Mouse (Mus musculus) C2C12 (cell line): ENCODE measurements around the gene Odf3. TPM values are rescaled to one million over a fixed set of nuclear protein-coding genes. Genes with fewer than 3 reads are reported as not detected.

Source experiments
- H3K27me3 ChIP-seq: one replicate; pipeline ENCODE4 v1.6.1; 2011; ENCODE audit not compliant: control insufficient read depth, insufficient read depth, insufficient read length
- H3K36me3 ChIP-seq: one replicate; pipeline ENCODE4 v1.6.1; 2011; ENCODE audit not compliant: control insufficient read depth, insufficient read depth
- H3K4me3 ChIP-seq: one replicate; pipeline ENCODE4 v1.5.1; 2011; ENCODE audit warnings: mild to moderate bottlenecking, control low read depth; ENCODE audit not compliant: poor library complexity, insufficient read depth, severe bottlenecking
- H3K79me2 ChIP-seq: one replicate; pipeline ENCODE4 v1.6.1; 2011; ENCODE audit not compliant: control insufficient read depth, insufficient read depth
- H3K79me3 ChIP-seq: one replicate; pipeline ENCODE4 v1.6.1; 2011; ENCODE audit warnings: low read depth, control low read depth
- H3ac ChIP-seq: one replicate; pipeline ENCODE3; 2011; ENCODE audit warnings: low read depth; ENCODE audit not compliant: control insufficient read depth, insufficient read length
- CEBPB ChIP-seq: IDR thresholded peaks from one replicate; pipeline ENCODE4 v1.6.1; 2011; ENCODE audit warnings: low read depth, mild to moderate bottlenecking, control low read depth, moderate library complexity
- CTCF ChIP-seq: IDR thresholded peaks from one replicate; pipeline ENCODE4 v1.5.1; 2011; ENCODE audit not compliant: control insufficient read depth, insufficient read depth, insufficient read length
- FOSL1 ChIP-seq: IDR thresholded peaks from one replicate; pipeline ENCODE4 v1.8.0; 2011; ENCODE audit warnings: mild to moderate bottlenecking, low read length; ENCODE audit not compliant: poor library complexity, insufficient read depth, severe bottlenecking
- MAX ChIP-seq: IDR thresholded peaks from one replicate; pipeline ENCODE4 v1.6.1; 2011; ENCODE audit warnings: mild to moderate bottlenecking, control low read depth
- MYOD1 ChIP-seq: IDR thresholded peaks from one replicate; pipeline ENCODE4 v1.6.1; 2011; ENCODE audit warnings: low read depth; ENCODE audit not compliant: control insufficient read depth, insufficient read length
- MYOG ChIP-seq: IDR thresholded peaks from one replicate; pipeline ENCODE4 v1.6.1; 2011; ENCODE audit not compliant: control insufficient read depth, insufficient read length; ENCODE audit errors: extremely low read depth
- USF1 ChIP-seq: IDR thresholded peaks from one replicate; pipeline ENCODE4 v1.6.1; 2011; ENCODE audit warnings: low read depth, mild to moderate bottlenecking, control low read depth, moderate library complexity
- polyA plus RNA-seq: library from polyadenylated mRNA; unstranded; fragments of >200 nt; fragmentation: generic; extraction: Trizol; gene quantifications from one replicate; pipeline ENCODE4 v1.2.1, GENCODE M21; 2012; ENCODE audit warnings: missing spikeins

Gene Odf3
- polyA plus RNA-seq, 1 experiment: 0.02 TPM

DNA sequence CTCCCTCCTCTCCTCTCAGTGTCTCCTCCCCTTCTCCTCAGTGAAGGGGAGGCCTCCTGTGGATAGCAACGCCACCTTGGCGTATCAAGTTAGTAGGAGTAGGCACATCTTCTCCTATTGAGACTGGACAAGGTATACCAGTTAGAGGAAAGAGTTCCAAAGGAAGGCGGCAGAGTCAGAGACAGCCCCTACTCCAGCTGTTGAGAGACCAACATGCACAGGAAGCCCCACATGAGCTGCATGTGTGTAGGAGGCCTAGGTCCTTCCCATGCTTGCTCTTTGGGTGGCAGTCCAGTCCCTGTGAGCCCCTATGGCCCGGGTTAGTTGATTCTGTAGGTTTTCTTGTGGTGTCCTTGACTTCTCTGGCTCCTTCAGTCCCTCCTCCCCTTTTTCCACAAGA is 14.3 kb upstream of the Odf3 start:
- H3K79me3 ChIP-seq: no peaks in the 10 kb centered on the region

DNA sequence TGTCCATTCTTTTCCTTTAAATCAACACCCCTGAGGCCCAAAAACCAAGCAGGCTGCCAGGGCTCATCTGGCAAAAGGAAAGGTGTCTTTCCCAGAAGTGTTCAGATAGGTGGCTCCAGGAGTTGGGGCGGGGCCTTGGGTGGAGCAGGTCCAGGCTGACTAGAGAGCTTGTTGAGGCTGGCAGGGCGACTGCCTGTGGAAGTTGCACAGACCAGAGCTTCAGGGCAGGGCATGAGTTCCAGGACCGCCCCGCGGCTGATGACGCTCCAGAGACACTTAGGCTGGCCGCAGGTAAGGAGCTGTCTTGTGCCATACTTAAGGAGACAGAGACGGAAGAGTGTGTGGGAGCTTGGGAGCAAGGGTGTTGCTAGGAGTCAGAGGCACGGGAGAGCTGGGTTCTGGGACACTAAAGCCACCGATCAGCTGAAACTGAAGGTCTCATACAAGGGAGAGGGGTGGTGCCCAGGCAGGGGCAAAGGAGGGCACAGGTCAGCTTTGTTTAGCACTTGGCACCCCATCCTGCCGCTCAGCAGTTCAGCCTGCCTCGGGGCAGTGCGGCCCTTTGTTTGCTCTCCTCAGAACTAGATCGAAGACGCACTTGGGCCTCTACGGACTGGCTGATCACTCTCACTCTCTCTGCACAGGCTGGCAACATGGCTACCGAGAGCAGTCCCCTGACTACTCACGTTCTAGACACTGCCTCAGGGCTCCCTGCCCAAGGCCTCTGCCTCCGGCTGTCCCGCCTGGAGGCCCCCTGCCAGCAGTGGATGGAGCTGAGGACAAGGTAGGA is 12.4 kb upstream of the Odf3 start, which contains the start of gene Urah:
Gene Urah, plus strand, starts transcription at position 51 of the 790 bp plus-strand sequence.
- H3K4me3 ChIP-seq: no peak within 1 kb of the TSS

More for the DNA sequence above, 14.3 kb upstream of the Odf3 start:
- Histone ChIP-seq H3ac (no peak overlapping the region), H3K27me3 (no peaks in the 10 kb centered on the region), H3K79me2 (no peaks in the 10 kb centered on the region), H3K36me3 (no peaks in the 10 kb centered on the region), H3K4me3 (no peak overlapping the region)
- TF ChIP-seq FOSL1: no peak
- no peak for TF ChIP-seq MAX
- no peak for TF ChIP-seq USF1
- no peak for TF ChIP-seq MYOD1
- TF ChIP-seq MYOG: no peak
- no peak for TF ChIP-seq CTCF
- TF ChIP-seq CEBPB: no peak

DNA sequence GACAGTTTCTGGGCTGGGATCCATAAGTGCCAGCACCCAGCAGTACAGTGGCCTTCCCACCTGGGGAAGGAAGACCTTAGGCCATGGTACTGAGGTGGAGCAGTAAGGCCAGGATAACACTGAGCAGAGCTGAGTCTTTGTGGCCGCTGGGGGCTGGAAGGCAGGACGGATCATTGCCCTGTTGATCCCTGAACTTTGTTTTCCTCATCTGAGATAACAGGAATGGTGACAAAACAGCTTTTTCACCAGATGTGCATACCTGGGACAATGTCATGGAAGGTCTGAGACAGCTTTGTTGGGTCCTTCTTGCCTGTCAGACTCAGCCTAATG is 11.9 kb upstream of the Odf3 start:
- no peaks in the 10 kb centered on the region for H3K79me3 ChIP-seq
- H3ac ChIP-seq: no peak overlapping the region
- H3K27me3 ChIP-seq: no peaks in the 10 kb centered on the region
- no peak overlapping the region for H3K4me3 ChIP-seq
- TF ChIP-seq FOSL1 (no peak), CTCF (no peak), MAX (no peak), USF1 (no peak), MYOG (no peak), CEBPB (no peak), MYOD1 (no peak)
- no peaks in the 10 kb centered on the region for H3K36me3 ChIP-seq
- no peaks in the 10 kb centered on the region for H3K79me2 ChIP-seq

More for the DNA sequence above, 12.4 kb upstream of the Odf3 start, which contains the start of gene Urah:
- Histone ChIP-seq H3K27me3 (no peaks in the 10 kb centered on the region), H3K79me3 (no peaks in the 10 kb centered on the region), H3K36me3 (no peaks in the 10 kb centered on the region), H3ac (no peak within 1 kb of the TSS), H3K79me2 (no peaks in the 10 kb centered on the region)
- TF ChIP-seq MYOG (no peak), FOSL1 (no peak), MYOD1 (no peak), USF1 (no peak), CEBPB (no peak), CTCF (no peak), MAX (no peak)

DNA sequence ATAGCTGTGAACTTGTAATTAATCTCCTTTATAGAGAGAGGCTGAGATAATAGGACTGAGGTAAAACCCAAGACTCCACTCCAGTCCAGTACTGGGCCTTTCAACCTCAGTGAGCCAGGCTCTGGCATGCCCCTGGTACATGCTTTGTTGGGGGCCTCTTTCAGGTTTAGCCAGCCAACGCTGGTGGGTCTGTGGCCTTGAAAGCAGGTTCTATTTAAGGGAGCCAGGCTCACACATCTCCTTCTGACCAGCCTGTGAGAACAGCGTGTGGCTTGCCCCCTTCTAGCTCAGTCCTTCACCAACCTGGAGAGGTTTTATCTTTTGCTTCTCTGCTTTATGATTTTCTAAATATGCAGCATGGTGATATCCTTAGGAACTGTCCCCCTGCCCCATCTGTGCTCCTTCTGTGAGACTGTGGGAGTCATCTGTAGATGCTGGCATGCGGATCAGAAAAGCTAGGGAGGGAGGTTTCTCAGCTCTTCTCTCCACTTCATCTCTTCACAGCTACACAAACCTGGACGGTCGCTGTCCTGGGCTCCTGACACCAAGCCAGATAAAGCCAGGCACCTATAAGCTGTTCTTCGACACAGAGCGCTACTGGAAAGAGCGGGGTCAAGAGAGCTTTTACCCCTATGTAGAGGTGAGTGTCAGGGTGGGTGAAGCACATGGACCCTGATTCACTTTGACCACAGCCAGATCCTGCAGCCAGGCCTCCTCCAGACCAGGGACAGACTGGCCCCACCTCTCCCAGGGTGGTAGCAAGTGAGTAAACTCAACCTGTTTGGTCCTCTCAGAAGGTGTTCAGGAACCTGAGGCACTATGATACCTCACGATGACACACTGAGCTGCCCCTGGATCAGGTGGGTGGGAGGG is 11.1 kb upstream of the Odf3 start:
- H3K36me3 ChIP-seq: no peaks in the 10 kb centered on the region
- H3ac ChIP-seq: no peak overlapping the region
- no peaks in the 10 kb centered on the region for H3K79me3 ChIP-seq
- TF ChIP-seq MAX: no peak
- no peak for TF ChIP-seq FOSL1
- no peak for TF ChIP-seq CTCF
- no peak for TF ChIP-seq USF1
- no peak for TF ChIP-seq MYOD1
- no peak for TF ChIP-seq CEBPB
- no peaks in the 10 kb centered on the region for H3K27me3 ChIP-seq
- H3K79me2 ChIP-seq: no peaks in the 10 kb centered on the region
- no peak overlapping the region for H3K4me3 ChIP-seq

DNA sequence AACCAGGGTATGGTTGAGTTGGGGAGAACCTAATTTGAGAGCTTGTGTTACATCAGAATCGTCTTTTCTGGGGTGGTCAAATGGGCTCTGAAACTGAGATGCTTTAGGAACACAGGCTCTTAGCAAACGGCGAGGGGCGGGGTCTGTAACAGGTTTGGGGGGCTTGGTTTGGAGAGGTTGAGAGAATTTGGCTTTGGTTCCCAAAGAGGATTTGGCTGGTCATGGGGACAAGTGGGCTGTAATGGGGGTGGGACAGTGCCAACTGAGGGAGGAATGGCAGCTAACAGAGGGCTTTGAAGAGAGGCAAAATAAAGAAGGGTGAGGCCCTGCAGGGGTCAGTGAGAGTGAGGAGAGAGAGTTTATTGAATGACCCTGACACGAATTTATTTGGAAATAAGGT is 8.0 kb upstream of the Odf3 start:
- TF ChIP-seq MYOG (no peak), MAX (no peak), CTCF (no peak), FOSL1 (no peak), USF1 (no peak), CEBPB (no peak), MYOD1 (no peak)
- Histone ChIP-seq H3K4me3 (no peak overlapping the region), H3K36me3 (no peaks in the 10 kb centered on the region), H3K79me2 (no peaks in the 10 kb centered on the region), H3ac (no peak overlapping the region), H3K27me3 (peaks cover 6% of the 10 kb centered on the region), H3K79me3 (no peaks in the 10 kb centered on the region)
